Mouse (Mus musculus) embryonic facial prominence, embryonic 10.5 days (tissue): ENCODE measurements at regions not wholly inside any gene's neighbourhood (a gene's known extent, or its start where the extent isn't known, plus 50 kb on each side); places are given as distances from the start of the nearest gene placed in this dataset.

Source experiments
- DNase-seq: peaks from one replicate; pipeline ENCODE4 v3.0.0-alpha.2; 2017; ENCODE audit warnings: low spot score
- H3K27ac ChIP-seq: fragments of 300-500 bp; sonication (generic); replicated peaks from 2 replicates; pipeline ENCODE4 v1.5.1; 2016; ENCODE audit warnings: mild to moderate bottlenecking
- H3K27me3 ChIP-seq: fragments of 300-500 bp; sonication (generic); replicated peaks from 2 replicates; pipeline ENCODE4 v1.6.1; 2016; ENCODE audit warnings: low read depth, mild to moderate bottlenecking; ENCODE audit not compliant: poor library complexity, severe bottlenecking
- H3K36me3 ChIP-seq: fragments of 300-500 bp; sonication (generic); replicated peaks from 2 replicates; pipeline ENCODE4 v1.6.1; 2016; ENCODE audit warnings: mild to moderate bottlenecking, moderate library complexity
- H3K4me1 ChIP-seq: fragments of 300-500 bp; sonication (generic); 2 replicates; pipeline ENCODE4 v1.6.1; 2016
- H3K4me3 ChIP-seq: fragments of 300-500 bp; sonication (generic); 2 replicates; pipeline ENCODE4 v1.5.1; 2016; ENCODE audit warnings: mild to moderate bottlenecking, moderate library complexity
- H3K9me3 ChIP-seq: fragments of 300-500 bp; sonication (generic); 2 replicates; pipeline ENCODE4 v1.6.1; 2016; ENCODE audit warnings: mild to moderate bottlenecking
- WGBS: fragments of 180-500 bp; shearing (Covaris S2); methylation state at CpG from one replicate; pipeline ENCODE4 v1.1.7; 2016; 5-methylcytosine and 5-hydroxymethylcytosine counted together

DNA sequence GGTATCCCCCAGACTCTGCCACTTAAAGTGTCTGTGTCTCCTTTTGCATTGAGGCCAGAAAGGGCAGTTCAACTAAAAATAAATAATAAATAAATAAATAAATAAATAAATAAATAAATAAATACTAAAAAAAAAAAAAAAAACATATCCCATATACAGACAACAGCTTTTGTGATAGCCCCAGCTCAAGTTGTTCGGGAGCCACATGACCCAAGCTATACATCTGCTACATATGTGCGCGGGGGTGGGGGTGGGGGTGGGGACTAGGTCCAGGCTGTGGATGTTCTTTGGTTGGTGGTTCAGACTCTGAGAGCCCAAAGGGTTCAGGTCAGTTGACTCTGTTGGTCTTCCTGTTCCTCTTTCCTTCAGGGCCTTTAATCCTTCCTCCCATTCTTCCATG lies 379.6 kb upstream of the Ccnh start:
- H3K4me3 ChIP-seq = no peak overlapping the region
- 94% methylated on average over 3 of the region's 3 CpGs for WGBS
- H3K9me3 ChIP-seq = no peaks in the 10 kb centered on the region
- no peaks in the 10 kb centered on the region for H3K27me3 ChIP-seq
- no peak overlapping the region for H3K27ac ChIP-seq
- H3K4me1 ChIP-seq = no peaks in the 10 kb centered on the region
- no peaks in the 10 kb centered on the region for H3K36me3 ChIP-seq
- no peak for DNase-seq
